Mouse (Mus musculus) G1E (cell line): ENCODE results near the gene Strbp. TPM values are rescaled to one million over a fixed set of nuclear protein-coding genes. Genes with fewer than 3 reads are reported as not detected.
A peak's percentile ranks its signal among the peaks of the same experiment; 100 is the strongest.

Experiments
- ATAC-seq: 2 replicates; pipeline ENCODE4 v1.8.0; 2016; ENCODE audit warnings: mild to moderate bottlenecking; ENCODE audit not compliant: insufficient number of reproducible peaks, poor library complexity, low FRiP score, severe bottlenecking; ENCODE audit errors: extremely low read depth
- DNase-seq: peaks from one replicate; pipeline ENCODE4 v3.0.0; 2012; ENCODE audit warnings: low spot score
- H3K27me3 ChIP-seq: 2 replicates; pipeline ENCODE4 v1.6.1; 2012; ENCODE audit warnings: mild to moderate bottlenecking, low read length, inconsistent platforms; ENCODE audit not compliant: insufficient read depth
- H3K36me3 ChIP-seq: replicated peaks from 2 replicates; pipeline ENCODE3; 2012; ENCODE audit warnings: mild to moderate bottlenecking, inconsistent platforms
- H3K4me1 ChIP-seq: 2 replicates; pipeline ENCODE4 v1.6.1; 2012; ENCODE audit warnings: low read depth, low read length, inconsistent platforms, mixed read lengths; ENCODE audit not compliant: insufficient read depth
- H3K4me3 ChIP-seq: 2 replicates; pipeline ENCODE4 v1.5.1; 2012; ENCODE audit warnings: low read depth, mild to moderate bottlenecking, inconsistent platforms, low read length, moderate library complexity, mixed read lengths
- H3K9me3 ChIP-seq: replicated peaks from 2 replicates; pipeline ENCODE4 v1.6.1; 2012; ENCODE audit warnings: inconsistent platforms
- CTCF ChIP-seq: IDR thresholded peaks from 2 replicates; pipeline ENCODE4 v1.5.1; 2012; ENCODE audit warnings: low read depth, low read length, inconsistent platforms, mixed read lengths
- GATA1 ChIP-seq: IDR thresholded peaks from 2 replicates; pipeline ENCODE4 v1.6.1; 2012; ENCODE audit warnings: borderline replicate concordance, low read length, inconsistent platforms, mixed read lengths
- GATA2 ChIP-seq: IDR thresholded peaks from 2 replicates; pipeline ENCODE4 v1.6.1; 2012; ENCODE audit warnings: low read depth, low read length, inconsistent platforms, borderline replicate concordance
- POLR2AphosphoS5 ChIP-seq: IDR thresholded peaks from 2 replicates; pipeline ENCODE4 v1.6.1; 2012; ENCODE audit warnings: low read depth, low read length, inconsistent platforms; ENCODE audit not compliant: insufficient replicate concordance
- TAL1 ChIP-seq: conservative IDR thresholded peaks from 2 replicates; pipeline ENCODE4 v1.6.1; 2012; ENCODE audit warnings: low read depth, low read length, inconsistent platforms, mixed read lengths
- polyA plus RNA-seq: library from polyadenylated mRNA; stranded (reverse); fragments of >175 nt; gene quantifications from 2 replicates; pipeline ENCODE4 v1.2.3, GENCODE M21; 2012
- total RNA-seq, 2 experiments: library from RNA; stranded (forward) in 1 of 2; stranded (reverse) in 1 of 2; fragments of 200-1000 nt in 1 of 2; fragments of >200 nt in 1 of 2; fragmentation: Nextera tagmentation in 1 of 2; gene quantifications; 2 replicates each; pipeline ENCODE4 v1.2.3; 2014 to 2017

The Strbp gene
- total and polyA plus RNA-seq, 3 experiments, result 26.8 to 79.2 (median 52.9) TPM

- no peak for TF ChIP-seq TAL1
- no peak for TF ChIP-seq GATA2
- no peak for TF ChIP-seq CTCF
- TF ChIP-seq POLR2AphosphoS5, result no peak
- no peak for TF ChIP-seq GATA1
- Histone ChIP-seq H3K36me3 (peaks cover 2% of the 10 kb centered on the region), H3K27me3 (peaks cover 23% of the 10 kb centered on the region), H3K4me1 (peaks cover 28% of the 10 kb centered on the region), H3K4me3 (no peak overlapping the region; the same call in 1 of the 2 replicates), H3K9me3 (no peaks in the 10 kb centered on the region)
- ATAC-seq (no peak), DNase-seq (no peak)
These were observed 592 bp upstream of the Strbp start for GRCm38 (mm10) chr2:37704141-37704760.

GRCm38 (mm10) chr2:37702301-37703172, 1.1 kb downstream of the Strbp start:
- peaks cover 2% of the 10 kb centered on the region for H3K36me3 ChIP-seq
- peaks cover 28% of the 10 kb centered on the region for H3K4me1 ChIP-seq
- H3K4me3 ChIP-seq, result peak overlapping the region; percentile 93
- DNase-seq, result peak; percentile 19
- TF ChIP-seq GATA2 (no peak), TAL1 (no peak), CTCF (no peak), GATA1 (no peak), POLR2AphosphoS5 (no peak)
- no peaks in the 10 kb centered on the region for H3K9me3 ChIP-seq
- ATAC-seq, result no peak
- peaks cover 23% of the 10 kb centered on the region for H3K27me3 ChIP-seq

- TF ChIP-seq POLR2AphosphoS5, result no peak
- no peak for DNase-seq
- Histone ChIP-seq H3K36me3 (peaks cover 4% of the 10 kb centered on the region), H3K4me3 (no peak overlapping the region), H3K9me3 (0 out of 2 replicates have a peak, but pooled peaks cover 1% of the 10 kb centered on the region), H3K27me3 (no peaks in the 10 kb centered on the region), H3K4me1 (peaks cover 4% of the 10 kb centered on the region; the same call in 1 of the 2 replicates)
- 0 out of 2 replicates have a peak, but pooled peaks have one; percentile 15 for ATAC-seq
These were observed 14.5 kb downstream of the Strbp start for GRCm38 (mm10) chr2:37689064-37689615.

- peaks cover 4% of the 10 kb centered on the region; the same call in 1 of the 2 replicates for H3K4me1 ChIP-seq
- DNase-seq (no peak), ATAC-seq (no peak)
- no peaks in the 10 kb centered on the region for H3K27me3 ChIP-seq
- H3K36me3 ChIP-seq, result peaks cover 4% of the 10 kb centered on the region
- 0 out of 2 replicates have a peak, but pooled peaks cover 1% of the 10 kb centered on the region for H3K9me3 ChIP-seq
- TF ChIP-seq CTCF (no peak), POLR2AphosphoS5 (no peak), GATA2 (no peak), TAL1 (no peak), GATA1 (no peak)
- H3K4me3 ChIP-seq, result no peak overlapping the region
These were observed 16.6 kb downstream of the Strbp start for GRCm38 (mm10) chr2:37687031-37687430.

- Histone ChIP-seq H3K9me3 (0 out of 2 replicates have a peak, but pooled peaks cover 1% of the 10 kb centered on the region), H3K4me3 (no peak overlapping the region), H3K27me3 (no peaks in the 10 kb centered on the region), H3K4me1 (peaks cover 4% of the 10 kb centered on the region; the same call in 1 of the 2 replicates), H3K36me3 (peaks cover 4% of the 10 kb centered on the region)
- DNase-seq (no peak), ATAC-seq (no peak)
- TF ChIP-seq POLR2AphosphoS5 (no peak), CTCF (no peak), GATA2 (no peak)
These were observed 18.8 kb downstream of the Strbp start for GRCm38 (mm10) chr2:37684864-37685263.

GRCm38 (mm10) chr2:37682197-37682811, 21.4 kb downstream of the Strbp start:
- no peak for ATAC-seq
- TF ChIP-seq TAL1, result no peak
- H3K4me3 ChIP-seq, result no peak overlapping the region
- 0 out of 2 replicates have a peak, but pooled peaks cover 1% of the 10 kb centered on the region for H3K9me3 ChIP-seq
- H3K4me1 ChIP-seq, result no peaks in the 10 kb centered on the region
- H3K36me3 ChIP-seq, result peaks cover 4% of the 10 kb centered on the region
- DNase-seq, result no peak
- no peaks in the 10 kb centered on the region for H3K27me3 ChIP-seq
